ENCODE assay signal across 14 mouse cellular contexts in genomic region chr14:79160486-79160885, GRCm38 (mm10).
"Had no signal": no experiment of that assay in that cellular context is flagged by ENCODE, and none has a peak within 500 bp of the region (broad histone marks: within the 10 kb centered on the region; RNA-seq: fewer than 3 reads in every experiment).

No protein-coding gene starts in this region.

- H3K9ac ChIP-seq: intestine, embryonic 15.5 days; kidney, embryonic 15.5 days; limb, embryonic 15.5 days; liver, embryonic 12.5 days; neural tube, embryonic 13.5 days had no signal

- H3K27ac ChIP-seq: intestine, embryonic 15.5 days; kidney, embryonic 15.5 days; left cerebral cortex, adult 2 months; limb, embryonic 15.5 days; liver, embryonic 12.5 days; midbrain, embryonic 10.5 days; neural tube, embryonic 13.5 days had no signal

- H3K27me3 ChIP-seq: intestine, embryonic 15.5 days; kidney, embryonic 15.5 days; limb, embryonic 15.5 days; liver, embryonic 12.5 days; neural tube, embryonic 13.5 days had no signal

- H3K4me3 ChIP-seq: intestine, embryonic 15.5 days; kidney, embryonic 15.5 days; left cerebral cortex, adult 2 months; limb, embryonic 15.5 days; liver, embryonic 12.5 days; midbrain, embryonic 10.5 days; neural tube, embryonic 13.5 days had no signal

- DNase-seq: kidney, adult 2 months; kidney, postnatal 36 days; retina, postnatal 1 day; right cerebral cortex, postnatal 4 days; spleen, adult 18-20 months; thymus, adult 18-20 months; thymus, postnatal 14 days had no signal

- H3K4me1 ChIP-seq: midbrain, embryonic 10.5 days had no signal

- H3K36me3 ChIP-seq: intestine, embryonic 15.5 days; liver, embryonic 12.5 days; midbrain, embryonic 10.5 days; neural tube, embryonic 13.5 days had no signal
